Mouse (Mus musculus) liver, postnatal 0 days (tissue): ENCODE results near the gene Bcl2. TPM values are rescaled to one million over a fixed set of nuclear protein-coding genes. Genes with fewer than 3 reads are reported as not detected.

Source experiments
- ATAC-seq: fragments of 200-750 bp; cut with Nextera tagmentation; 2 replicates; pipeline ENCODE4 v1.8.0; 2017; ENCODE audit warnings: mild to moderate bottlenecking, moderate library complexity
- DNase-seq: peaks from one replicate; pipeline ENCODE4 v3.0.0-alpha.2; 2016
- H3K27ac ChIP-seq: fragments of 300-500 bp; sonication (generic); 2 replicates; pipeline ENCODE4 v1.5.1; 2014; ENCODE audit warnings: antibody characterized with exemption, moderate library complexity, mild to moderate bottlenecking, low read depth
- H3K27me3 ChIP-seq: fragments of 300-500 bp; sonication (generic); 2 replicates; pipeline ENCODE4 v1.6.1; 2014; ENCODE audit warnings: low read length, control low read depth, mixed read lengths; ENCODE audit not compliant: insufficient read depth
- H3K36me3 ChIP-seq: fragments of 300-500 bp; sonication (generic); replicated peaks from 2 replicates; pipeline ENCODE4 v1.6.1; 2014; ENCODE audit warnings: mild to moderate bottlenecking, control low read depth, low read length, moderate library complexity, mixed read lengths; ENCODE audit not compliant: insufficient read depth
- H3K4me1 ChIP-seq: fragments of 300-500 bp; sonication (generic); 2 replicates; pipeline ENCODE4 v1.6.1; 2014; ENCODE audit warnings: antibody characterized with exemption, mild to moderate bottlenecking, control low read depth; ENCODE audit not compliant: insufficient read depth
- H3K4me2 ChIP-seq: fragments of 300-500 bp; sonication (generic); 2 replicates; pipeline ENCODE4 v1.6.1; 2014; ENCODE audit warnings: low read depth, mild to moderate bottlenecking, low read length, moderate library complexity, mixed read lengths
- H3K4me3 ChIP-seq: fragments of 300-500 bp; sonication (generic); 2 replicates; pipeline ENCODE4 v1.5.1; 2014; ENCODE audit warnings: low read depth, low read length
- H3K9ac ChIP-seq: fragments of 300-500 bp; sonication (generic); replicated peaks from 2 replicates; pipeline ENCODE4 v1.6.1; 2014; ENCODE audit warnings: mild to moderate bottlenecking, moderate library complexity
- H3K9me3 ChIP-seq: fragments of 300-500 bp; sonication (generic); 2 replicates; pipeline ENCODE4 v1.6.1; 2016; ENCODE audit warnings: mild to moderate bottlenecking, control low read depth, low read length, mixed read lengths
- CTCF ChIP-seq: sonication (generic); IDR thresholded peaks from 2 replicates; pipeline ENCODE4 v1.5.1; 2016; ENCODE audit warnings: antibody characterized with exemption, low read depth
- EP300 ChIP-seq: IDR thresholded peaks from 2 replicates; pipeline ENCODE4 v1.6.1; 2016; ENCODE audit warnings: antibody characterized with exemption, low read depth, mild to moderate bottlenecking
- WGBS: fragments of 180-500 bp; shearing (Covaris S2); extraction: QIAGEN DNeasy Blood & Tissue Kit; methylation state at CpG from one replicate; pipeline ENCODE4 v1.1.7; 2014; ENCODE audit not compliant: insufficient replicate concordance; 5-methylcytosine and 5-hydroxymethylcytosine counted together
- polyA plus RNA-seq: library from polyadenylated mRNA; unstranded; fragments of >200 nt; fragmentation: Nextera tagmentation; extraction: Ambion mirVana; gene quantifications from 2 replicates; pipeline ENCODE4 v1.2.1, GENCODE M21; 2015

The Bcl2 gene
- polyA plus RNA-seq, 1 experiment from 2014 or later = 0.83 TPM

DNA sequence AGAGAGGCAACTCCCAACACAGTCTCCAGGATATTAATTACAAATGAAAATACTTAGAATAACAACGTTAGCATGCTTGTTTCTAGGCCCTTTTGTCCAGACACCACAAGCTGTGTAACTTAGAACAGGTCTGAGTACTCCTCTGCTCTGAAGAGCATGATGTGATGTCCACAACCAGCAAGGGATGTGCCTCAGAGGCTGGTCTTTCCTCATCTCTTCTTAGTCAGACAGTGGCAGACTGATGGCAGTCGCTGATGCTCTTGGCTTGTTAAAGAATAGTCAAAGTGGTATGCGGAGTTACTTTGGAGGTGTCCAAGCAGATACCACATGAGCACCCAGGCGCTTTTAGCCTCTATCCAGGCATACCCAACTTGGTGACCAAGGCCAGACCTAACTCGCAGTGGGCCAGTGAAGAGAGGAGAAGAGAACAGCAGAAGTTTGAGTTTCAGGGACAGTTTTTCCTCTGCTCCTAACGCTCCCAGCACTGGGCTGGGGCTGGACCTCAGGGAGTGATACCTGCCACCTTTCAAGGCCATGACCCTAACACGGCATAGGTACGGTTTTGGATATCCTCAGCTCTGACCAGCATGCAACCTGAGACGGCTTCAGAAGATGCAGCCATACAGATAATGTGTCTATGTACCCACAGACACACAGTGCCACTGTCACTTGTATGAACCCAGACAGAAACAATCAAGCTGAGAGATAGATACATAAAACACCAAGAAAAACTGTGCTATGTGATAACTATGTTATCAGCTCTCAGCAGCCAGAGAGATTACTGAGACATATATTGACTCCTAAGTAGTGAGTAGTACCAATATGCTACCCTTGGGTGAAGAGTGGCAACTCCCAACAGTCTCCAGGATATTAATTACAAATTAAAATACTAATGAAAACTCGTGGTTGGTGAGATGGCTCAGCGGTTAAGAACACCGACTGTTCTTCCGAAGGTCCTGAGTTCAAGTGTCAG, 1.3 kb upstream of the Bcl2 start:
- Histone ChIP-seq H3K9ac (no peak overlapping the region), H3K27me3 (peaks cover 25% of the 10 kb centered on the region), H3K9me3 (no peaks in the 10 kb centered on the region), H3K27ac (no peak overlapping the region), H3K36me3 (no peaks in the 10 kb centered on the region), H3K4me2 (peak overlapping the region; percentile 92; the same call in 1 of the 2 replicates), H3K4me3 (no peak overlapping the region), H3K4me1 (peaks cover 7% of the 10 kb centered on the region)
- WGBS = 76% methylated on average over 13 of the region's 13 CpGs
- no peak for ATAC-seq
- DNase-seq = no peak
- no peak for TF ChIP-seq EP300
- TF ChIP-seq CTCF = no peak

GRCm38 (mm10) chr1:106714530-106714981, 482 bp upstream of the Bcl2 start:
- ATAC-seq = peak; percentile 38; the same call in 1 of the 2 replicates

GRCm38 (mm10) chr1:106712330-106712729, 1.7 kb downstream of the Bcl2 start:
- TF ChIP-seq CTCF (peak; percentile 69), EP300 (no peak)
- peak overlapping the region; percentile 44; the same call in 1 of the 2 replicates for H3K9ac ChIP-seq
- H3K27me3 ChIP-seq = peaks cover 25% of the 10 kb centered on the region
- no peaks in the 10 kb centered on the region for H3K9me3 ChIP-seq
- WGBS = 12% methylated on average over 22 of the region's 22 CpGs
- H3K4me2 ChIP-seq = peak overlapping the region; percentile 92
- no peaks in the 10 kb centered on the region for H3K36me3 ChIP-seq
- H3K27ac ChIP-seq = no peak overlapping the region
- peak overlapping the region; percentile 36 for H3K4me3 ChIP-seq
- DNase-seq = peak; percentile 45
- H3K4me1 ChIP-seq = peaks cover 7% of the 10 kb centered on the region
- ATAC-seq = no peak

More at GRCm38 (mm10) chr1:106714530-106714981, 482 bp upstream of the Bcl2 start:
- Histone ChIP-seq H3K4me1 (peaks cover 7% of the 10 kb centered on the region), H3K27me3 (peaks cover 25% of the 10 kb centered on the region), H3K36me3 (no peaks in the 10 kb centered on the region), H3K9ac (peak overlapping the region; percentile 64), H3K4me3 (peak overlapping the region; percentile 71), H3K27ac (0 out of 2 replicates have a peak overlapping the region, but pooled peaks have one; percentile 39), H3K9me3 (no peaks in the 10 kb centered on the region), H3K4me2 (peak overlapping the region; percentile 92)
- no peak for TF ChIP-seq EP300
- TF ChIP-seq CTCF = no peak
- 5% methylated on average over 12 of the region's 21 CpGs for WGBS
- DNase-seq = no peak

- ATAC-seq (no peak), DNase-seq (no peak)
- 69% methylated on average over 12 of the region's 12 CpGs for WGBS
- Histone ChIP-seq H3K4me3 (no peak overlapping the region), H3K4me1 (peaks cover 7% of the 10 kb centered on the region), H3K27ac (no peak overlapping the region), H3K4me2 (peak overlapping the region; percentile 92), H3K36me3 (no peaks in the 10 kb centered on the region), H3K27me3 (peaks cover 25% of the 10 kb centered on the region), H3K9me3 (no peaks in the 10 kb centered on the region), H3K9ac (no peak overlapping the region)
- TF ChIP-seq EP300 (no peak), CTCF (no peak; the same call in 1 of the 2 replicates)
These were observed 2.5 kb downstream of the Bcl2 start for GRCm38 (mm10) chr1:106711356-106712125.

DNA sequence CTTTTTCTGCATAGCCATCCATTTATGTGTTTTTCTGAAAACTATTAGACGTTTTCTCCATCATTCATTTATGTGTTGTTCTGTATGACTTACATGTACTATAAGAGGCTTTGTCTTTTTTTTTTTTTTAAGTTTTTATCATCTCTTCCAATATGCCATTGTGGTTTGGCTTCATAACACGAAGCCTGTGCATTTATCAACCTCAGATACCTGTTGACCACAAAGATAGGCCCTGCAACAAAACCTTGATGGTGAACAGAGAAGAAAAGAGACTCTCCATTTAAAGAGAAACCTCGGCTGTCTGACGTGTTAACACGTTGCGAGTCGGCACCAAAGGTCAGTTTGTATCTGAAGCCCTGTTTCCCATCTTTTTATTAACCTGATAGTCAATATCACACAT, 3.9 kb downstream of the Bcl2 start:
- DNase-seq (no peak), ATAC-seq (no peak)
- TF ChIP-seq CTCF (no peak), EP300 (peak; percentile 38; the same call in 1 of the 2 replicates)
- no peak overlapping the region for H3K4me2 ChIP-seq
- no peak overlapping the region for H3K4me3 ChIP-seq
- peaks cover 23% of the 10 kb centered on the region for H3K27me3 ChIP-seq
- no peak overlapping the region for H3K27ac ChIP-seq
- WGBS = 44% methylated on average over 7 of the region's 7 CpGs
- H3K9ac ChIP-seq = no peak overlapping the region
- H3K36me3 ChIP-seq = no peaks in the 10 kb centered on the region
- peaks cover 6% of the 10 kb centered on the region for H3K4me1 ChIP-seq
- H3K9me3 ChIP-seq = no peaks in the 10 kb centered on the region
